Mouse (Mus musculus): ENCODE results near the gene Rbfox1.

GRCm38 (mm10) chr16:6658594-6658993 is 773.4 kb downstream of the Rbfox1 start:
- TF ChIP-seq CTCF (IDR thresholded peaks at IDR 0.05; ENCODE audit: low read depth, low read length), result no peak
- TF ChIP-seq POLR2A (IDR thresholded peaks at IDR 0.05; ENCODE audit: borderline replicate concordance, low read depth, low read length), result no peak

All from bone marrow macrophage, adult 2 months (primary cell).